Comparison of ENCODE assay signal across 14 mouse cellular contexts in genomic region chr13:51617306-51617705, GRCm38 (mm10). TPM values are rescaled to one million over a fixed set of nuclear protein-coding genes. Genes with fewer than 3 reads are reported as not detected.
"Had no signal": no experiment of that assay in that cellular context is flagged by ENCODE, and none has a peak within 500 bp of the region (broad histone marks: within the 10 kb centered on the region; RNA-seq: fewer than 3 reads in every experiment).

No protein-coding gene starts in this region.

- ATAC-seq: liver, embryonic 12.5 days had no signal

- H3K9ac ChIP-seq: kidney, embryonic 15.5 days; limb, embryonic 12.5 days; limb, embryonic 15.5 days; liver, embryonic 12.5 days; liver, embryonic 15.5 days; midbrain, embryonic 13.5 days; neural tube, embryonic 13.5 days; stomach, embryonic 15.5 days had no signal

- DNase-seq: kidney, adult 11 months had no signal

- H3K4me2 ChIP-seq: limb, embryonic 15.5 days; liver, embryonic 12.5 days; liver, embryonic 15.5 days; midbrain, embryonic 13.5 days; neural tube, embryonic 13.5 days; stomach, embryonic 15.5 days had no signal

- H3K36me3 ChIP-seq: kidney, embryonic 15.5 days; limb, embryonic 12.5 days; limb, embryonic 15.5 days; liver, embryonic 12.5 days; liver, embryonic 15.5 days; midbrain, embryonic 10.5 days; midbrain, embryonic 13.5 days; neural tube, embryonic 13.5 days; stomach, embryonic 15.5 days had no signal

- H3K9me3 ChIP-seq: kidney, embryonic 15.5 days; limb, embryonic 12.5 days; limb, embryonic 15.5 days; liver, embryonic 12.5 days; liver, embryonic 15.5 days; megakaryocyte, embryonic 14.5 days; midbrain, embryonic 10.5 days; neural tube, embryonic 13.5 days; stomach, embryonic 15.5 days had no signal

- H3K27ac ChIP-seq: limb, embryonic 12.5 days; limb, embryonic 15.5 days; liver, embryonic 12.5 days; liver, embryonic 15.5 days; midbrain, embryonic 10.5 days; midbrain, embryonic 13.5 days; neural tube, embryonic 13.5 days; stomach, embryonic 15.5 days had no signal

- H3K27me3 ChIP-seq: kidney, embryonic 15.5 days; limb, embryonic 12.5 days; limb, embryonic 15.5 days; midbrain, embryonic 13.5 days; neural tube, embryonic 13.5 days; stomach, embryonic 15.5 days had no signal

- H3K4me3 ChIP-seq: kidney, embryonic 15.5 days; limb, embryonic 12.5 days; limb, embryonic 15.5 days; liver, embryonic 12.5 days; liver, embryonic 15.5 days; midbrain, embryonic 10.5 days; midbrain, embryonic 13.5 days; myocyte; neural tube, embryonic 13.5 days; stomach, embryonic 15.5 days had no signal

- H3K4me1 ChIP-seq: liver, embryonic 15.5 days; stomach, embryonic 15.5 days had no signal

RNA-seq across cellular contexts. Expression of gene Shc3, which starts 48.1 kb away (rescaled TPM):
- total RNA-seq: monocyte, adult 5-6 weeks; neutrophil, adult 5-6 weeks had no signal
- polyA plus RNA-seq: liver, embryonic 12.5 days; liver, embryonic 15.5 days had no signal
